Mouse (Mus musculus) embryonic facial prominence, embryonic 10.5 days (tissue): ENCODE measurements at regions not wholly inside any gene's neighbourhood (a gene's known extent, or its start where the extent isn't known, plus 50 kb on each side); places are given as distances from the start of the nearest gene placed in this dataset.
A peak's percentile ranks its signal among the peaks of the same experiment; 100 is the strongest.

Source experiments
- DNase-seq: peaks from one replicate; pipeline ENCODE4 v3.0.0-alpha.2; 2017; ENCODE audit warnings: low spot score
- H3K27ac ChIP-seq: fragments of 300-500 bp; sonication (generic); replicated peaks from 2 replicates; pipeline ENCODE4 v1.5.1; 2016; ENCODE audit warnings: mild to moderate bottlenecking
- H3K27me3 ChIP-seq: fragments of 300-500 bp; sonication (generic); replicated peaks from 2 replicates; pipeline ENCODE4 v1.6.1; 2016; ENCODE audit warnings: low read depth, mild to moderate bottlenecking; ENCODE audit not compliant: poor library complexity, severe bottlenecking
- H3K36me3 ChIP-seq: fragments of 300-500 bp; sonication (generic); replicated peaks from 2 replicates; pipeline ENCODE4 v1.6.1; 2016; ENCODE audit warnings: mild to moderate bottlenecking, moderate library complexity
- H3K4me1 ChIP-seq: fragments of 300-500 bp; sonication (generic); 2 replicates; pipeline ENCODE4 v1.6.1; 2016
- H3K4me3 ChIP-seq: fragments of 300-500 bp; sonication (generic); 2 replicates; pipeline ENCODE4 v1.5.1; 2016; ENCODE audit warnings: mild to moderate bottlenecking, moderate library complexity
- H3K9me3 ChIP-seq: fragments of 300-500 bp; sonication (generic); 2 replicates; pipeline ENCODE4 v1.6.1; 2016; ENCODE audit warnings: mild to moderate bottlenecking
- WGBS: fragments of 180-500 bp; shearing (Covaris S2); methylation state at CpG from one replicate; pipeline ENCODE4 v1.1.7; 2016; 5-methylcytosine and 5-hydroxymethylcytosine counted together

GRCm38 (mm10) chr9:116411067-116411466 is 235.9 kb upstream of the Tgfbr2 start:
- Histone ChIP-seq H3K27me3 (no peaks in the 10 kb centered on the region), H3K4me1 (no peaks in the 10 kb centered on the region), H3K9me3 (peaks cover 7% of the 10 kb centered on the region; the same call in 1 of the 2 replicates), H3K4me3 (no peak overlapping the region), H3K36me3 (no peaks in the 10 kb centered on the region), H3K27ac (no peak overlapping the region)
- WGBS = 85% methylated on average over 5 of the region's 5 CpGs
- DNase-seq = no peak

GRCm38 (mm10) chr9:116410461-116410860 is 235.3 kb upstream of the Tgfbr2 start:
- peaks cover 7% of the 10 kb centered on the region; the same call in 1 of the 2 replicates for H3K9me3 ChIP-seq
- H3K4me1 ChIP-seq = no peaks in the 10 kb centered on the region
- no peaks in the 10 kb centered on the region for H3K27me3 ChIP-seq
- WGBS = 92% methylated on average over 8 of the region's 8 CpGs
- no peak overlapping the region for H3K27ac ChIP-seq
- no peak overlapping the region for H3K4me3 ChIP-seq
- no peak for DNase-seq
- H3K36me3 ChIP-seq = no peaks in the 10 kb centered on the region

GRCm38 (mm10) chr9:116408116-116408515 is 233.0 kb upstream of the Tgfbr2 start:
- no peak overlapping the region for H3K27ac ChIP-seq
- H3K4me1 ChIP-seq = no peaks in the 10 kb centered on the region
- H3K4me3 ChIP-seq = no peak overlapping the region
- no peaks in the 10 kb centered on the region for H3K27me3 ChIP-seq
- no peaks in the 10 kb centered on the region for H3K36me3 ChIP-seq
- peaks cover 7% of the 10 kb centered on the region; the same call in 1 of the 2 replicates for H3K9me3 ChIP-seq
- no peak for DNase-seq
- 93% methylated on average over 2 of the region's 2 CpGs for WGBS

- Histone ChIP-seq H3K27me3 (no peaks in the 10 kb centered on the region), H3K4me1 (peaks cover 11% of the 10 kb centered on the region), H3K36me3 (no peaks in the 10 kb centered on the region), H3K4me3 (no peak overlapping the region), H3K27ac (no peak overlapping the region), H3K9me3 (peaks cover 7% of the 10 kb centered on the region; the same call in 1 of the 2 replicates)
- DNase-seq = no peak
- WGBS = 97% methylated on average over 1 of the region's 1 CpGs
These were observed 229.9 kb upstream of the Tgfbr2 start for GRCm38 (mm10) chr9:116405051-116405450.

- Histone ChIP-seq H3K4me1 (peaks cover 11% of the 10 kb centered on the region), H3K36me3 (no peaks in the 10 kb centered on the region), H3K4me3 (no peak overlapping the region), H3K9me3 (no peaks in the 10 kb centered on the region), H3K27ac (no peak overlapping the region), H3K27me3 (no peaks in the 10 kb centered on the region)
- WGBS = 57% methylated on average over 7 of the region's 7 CpGs
- peak; percentile 22 for DNase-seq
These were observed 226.7 kb upstream of the Tgfbr2 start for GRCm38 (mm10) chr9:116401821-116402220.

- DNase-seq = no peak
- no peaks in the 10 kb centered on the region for H3K36me3 ChIP-seq
- WGBS = 54% methylated on average over 2 of the region's 2 CpGs
- H3K4me1 ChIP-seq = peaks cover 11% of the 10 kb centered on the region
- no peaks in the 10 kb centered on the region for H3K9me3 ChIP-seq
- no peak overlapping the region for H3K27ac ChIP-seq
- no peaks in the 10 kb centered on the region for H3K27me3 ChIP-seq
- H3K4me3 ChIP-seq = no peak overlapping the region
These were observed 225.1 kb upstream of the Tgfbr2 start for GRCm38 (mm10) chr9:116400270-116400669.

GRCm38 (mm10) chr9:116399296-116399695 is 224.1 kb upstream of the Tgfbr2 start:
- Histone ChIP-seq H3K9me3 (no peaks in the 10 kb centered on the region), H3K27me3 (no peaks in the 10 kb centered on the region), H3K36me3 (no peaks in the 10 kb centered on the region), H3K4me3 (no peak overlapping the region), H3K27ac (no peak overlapping the region), H3K4me1 (peaks cover 11% of the 10 kb centered on the region)
- 89% methylated on average over 1 of the region's 1 CpGs for WGBS
- no peak for DNase-seq

- WGBS = 84% methylated on average over 8 of the region's 8 CpGs
- no peaks in the 10 kb centered on the region for H3K9me3 ChIP-seq
These were observed 217.1 kb upstream of the Tgfbr2 start for GRCm38 (mm10) chr9:116392258-116392657.

GRCm38 (mm10) chr9:116389781-116390180 is 214.6 kb upstream of the Tgfbr2 start:
- DNase-seq = no peak
- no peak overlapping the region for H3K4me3 ChIP-seq

More at GRCm38 (mm10) chr9:116392258-116392657, 217.1 kb upstream of the Tgfbr2 start:
- no peak overlapping the region for H3K27ac ChIP-seq
- peaks cover 4% of the 10 kb centered on the region; the same call in 1 of the 2 replicates for H3K4me1 ChIP-seq
- DNase-seq = no peak
- no peak overlapping the region for H3K4me3 ChIP-seq
- H3K36me3 ChIP-seq = no peaks in the 10 kb centered on the region
- no peaks in the 10 kb centered on the region for H3K27me3 ChIP-seq

GRCm38 (mm10) chr9:116388863-116389262 is 213.7 kb upstream of the Tgfbr2 start:
- no peaks in the 10 kb centered on the region for H3K36me3 ChIP-seq
- no peak overlapping the region for H3K4me3 ChIP-seq
- no peak overlapping the region for H3K27ac ChIP-seq
- H3K4me1 ChIP-seq = peaks cover 14% of the 10 kb centered on the region
- WGBS = 55% methylated on average over 8 of the region's 8 CpGs
- DNase-seq = no peak
- H3K9me3 ChIP-seq = no peaks in the 10 kb centered on the region
- H3K27me3 ChIP-seq = no peaks in the 10 kb centered on the region

More at GRCm38 (mm10) chr9:116389781-116390180, 214.6 kb upstream of the Tgfbr2 start:
- no peaks in the 10 kb centered on the region for H3K27me3 ChIP-seq
- peaks cover 5% of the 10 kb centered on the region for H3K4me1 ChIP-seq
- no peaks in the 10 kb centered on the region for H3K36me3 ChIP-seq
- no peaks in the 10 kb centered on the region for H3K9me3 ChIP-seq
- WGBS = 87% methylated on average over 3 of the region's 3 CpGs
- no peak overlapping the region for H3K27ac ChIP-seq

- peaks cover 22% of the 10 kb centered on the region for H3K4me1 ChIP-seq
- no peak overlapping the region for H3K4me3 ChIP-seq
- no peak for DNase-seq
- H3K36me3 ChIP-seq = no peaks in the 10 kb centered on the region
- H3K27me3 ChIP-seq = no peaks in the 10 kb centered on the region
- no peaks in the 10 kb centered on the region for H3K9me3 ChIP-seq
- no peak overlapping the region for H3K27ac ChIP-seq
- WGBS = 94% methylated on average over 9 of the region's 9 CpGs
These were observed 212.9 kb upstream of the Tgfbr2 start for GRCm38 (mm10) chr9:116388025-116388424.

- 62% methylated on average over 21 of the region's 21 CpGs for WGBS
- H3K36me3 ChIP-seq = no peaks in the 10 kb centered on the region
- no peaks in the 10 kb centered on the region for H3K27me3 ChIP-seq
- H3K9me3 ChIP-seq = no peaks in the 10 kb centered on the region
- H3K4me3 ChIP-seq = peak overlapping the region; percentile 38; the same call in 1 of the 2 replicates
- peaks cover 23% of the 10 kb centered on the region for H3K4me1 ChIP-seq
- H3K27ac ChIP-seq = peak overlapping the region; percentile 81
- peak; percentile 69 for DNase-seq
These were observed 209.3 kb upstream of the Tgfbr2 start for GRCm38 (mm10) chr9:116384176-116385076.
